Mouse (Mus musculus) urinary bladder, postnatal 10 days (tissue): ENCODE measurements around the gene Mlc1.

ENCODE experiments used
- DNase-seq: peaks from one replicate; pipeline ENCODE4 v3.0.0; 2022; ENCODE audit warnings: low spot score

Gene Mlc1

DNA sequence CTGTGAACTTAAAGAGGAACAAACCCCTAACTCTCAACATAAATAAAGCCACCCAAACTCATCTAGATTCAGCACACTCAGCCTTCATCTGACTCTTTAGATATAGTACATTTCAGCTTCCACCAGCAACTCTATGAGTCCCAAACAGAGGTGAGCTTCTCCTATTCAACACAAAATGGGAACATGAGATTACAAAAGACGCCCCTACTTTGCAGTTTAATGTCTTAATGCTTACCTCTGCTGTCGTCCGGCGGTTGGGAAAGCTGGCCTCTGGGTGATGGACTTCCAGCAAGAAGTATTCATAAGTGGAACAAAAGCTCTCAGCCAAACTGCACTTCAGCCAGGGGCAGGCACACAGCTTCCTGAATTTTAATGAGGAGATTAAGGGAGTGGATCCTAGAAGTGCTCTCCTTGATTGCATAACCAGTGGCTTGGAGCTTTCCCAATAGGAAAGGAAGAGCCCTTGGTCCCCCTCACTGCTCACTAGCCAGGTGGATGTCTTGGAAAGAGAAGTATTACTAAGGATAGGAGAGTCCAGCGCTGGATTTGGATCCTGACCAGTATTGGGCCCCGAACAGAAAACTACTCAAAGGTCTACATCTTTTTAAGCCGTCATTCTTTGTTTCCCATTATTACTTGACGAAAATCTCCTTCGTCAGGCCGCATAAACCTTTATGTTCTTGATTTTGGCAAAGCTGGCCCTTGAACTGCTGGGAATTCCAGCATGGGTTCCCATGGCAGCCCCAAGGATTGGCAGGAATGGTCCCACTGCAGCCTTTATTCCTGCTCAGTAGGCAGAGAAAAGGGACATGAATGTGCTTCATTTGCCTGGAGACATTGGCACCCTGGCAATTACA is at the start of gene Mlc1:
Gene Mlc1, minus strand, starts transcription at position 727 of the 857 bp plus-strand sequence.
- no peak for DNase-seq

DNA sequence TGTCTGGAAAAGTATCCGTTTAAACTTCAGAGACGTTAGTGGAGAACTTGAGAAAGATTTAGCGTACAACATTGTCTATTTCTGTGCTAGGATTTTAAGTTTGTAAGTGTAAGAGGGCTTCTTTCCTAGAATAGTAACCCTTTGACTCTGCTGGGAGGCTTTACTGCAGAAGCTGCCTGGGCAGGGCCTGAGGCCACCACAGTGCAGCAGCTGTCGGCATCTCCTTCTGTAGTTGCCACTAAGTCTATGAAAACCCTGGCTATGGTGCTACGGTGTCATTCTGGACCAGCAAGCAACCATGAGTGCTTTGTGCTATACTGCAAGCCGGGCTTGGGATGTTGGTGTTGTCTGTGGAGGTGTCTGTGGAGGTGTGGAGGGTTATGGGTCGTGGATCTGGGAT is 41.7 kb upstream of the Mlc1 start:
- no peak for DNase-seq

DNA sequence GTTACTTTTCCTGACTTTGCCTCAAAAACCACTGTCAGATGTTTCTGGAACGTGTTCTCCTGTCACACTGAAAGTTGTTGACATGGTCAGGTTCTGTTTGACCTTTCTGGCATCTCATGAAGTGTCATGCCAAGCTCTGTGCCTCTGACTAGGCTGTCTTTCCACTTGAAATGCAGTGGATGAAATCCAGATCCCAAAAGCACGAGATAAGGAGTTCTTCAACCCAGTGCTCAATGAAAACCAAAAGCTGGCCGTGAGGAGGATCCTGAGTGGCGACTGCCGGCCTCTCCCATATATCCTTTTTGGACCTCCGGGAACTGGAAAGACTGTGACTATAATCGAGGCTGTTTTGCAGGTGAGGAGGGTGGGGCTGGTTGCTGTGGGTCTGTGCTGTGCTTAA is 41.3 kb upstream of the Mlc1 start:
- no peak for DNase-seq

DNA sequence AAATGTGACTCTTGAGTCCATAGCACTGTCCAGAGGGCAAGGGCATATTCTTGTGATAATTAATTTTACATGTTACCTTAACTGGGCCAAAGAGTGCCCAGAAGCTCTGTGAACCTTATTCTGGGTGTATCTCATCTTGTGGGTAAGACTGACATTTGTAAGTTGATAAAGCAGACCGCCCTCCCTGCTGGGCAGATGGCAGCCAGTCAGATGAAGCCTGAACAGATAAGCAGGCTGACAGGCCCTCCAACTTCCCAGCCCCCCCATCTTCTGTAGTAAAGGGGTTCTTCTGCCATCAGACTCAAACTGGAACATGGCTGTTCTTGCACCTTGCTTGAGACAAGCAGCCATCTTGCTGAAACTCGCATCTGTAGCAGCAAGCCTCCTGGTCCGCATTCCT is 37.9 kb upstream of the Mlc1 start:
- DNase-seq, result no peak

DNA sequence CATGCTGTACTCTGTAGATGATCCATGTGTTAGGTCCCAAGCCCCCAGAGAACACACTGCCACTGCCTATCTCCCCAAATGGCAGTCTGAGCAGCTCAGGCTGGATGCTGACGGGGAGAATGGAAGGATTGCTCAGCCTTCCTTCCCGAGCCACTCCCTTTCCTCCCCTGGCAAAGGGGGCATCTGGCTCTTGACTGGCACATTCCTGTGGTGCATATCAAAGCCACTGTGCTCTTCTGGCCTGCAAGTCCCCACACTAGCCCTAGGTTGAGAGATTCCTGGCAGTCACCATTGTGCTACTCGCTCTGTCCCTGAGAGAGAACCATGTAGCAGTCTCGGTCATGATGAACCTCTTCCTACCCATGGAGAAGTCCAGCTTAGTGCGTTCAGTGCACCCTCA is 29.0 kb upstream of the Mlc1 start:
- no peak for DNase-seq

DNA sequence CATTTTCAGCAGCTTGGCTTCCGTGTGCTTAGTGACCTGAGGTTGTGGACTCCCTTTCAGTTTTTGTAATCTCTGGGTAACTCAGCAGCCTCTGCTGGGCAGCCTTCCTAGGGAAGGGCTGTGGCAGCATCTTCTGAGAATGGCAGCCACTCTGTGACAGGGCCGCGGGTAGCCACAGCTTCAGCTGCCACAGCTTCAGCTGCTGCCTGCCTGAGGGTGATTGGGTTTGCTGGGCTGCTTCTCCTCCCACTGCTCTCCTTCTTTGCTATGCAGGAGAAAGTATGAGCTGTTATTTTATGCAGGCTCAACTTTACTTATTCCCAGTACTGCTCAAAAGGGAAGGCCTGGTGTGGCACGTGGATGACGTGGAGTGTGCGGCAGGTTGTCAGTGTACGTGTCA is 28.2 kb upstream of the Mlc1 start:
- DNase-seq, result no peak

DNA sequence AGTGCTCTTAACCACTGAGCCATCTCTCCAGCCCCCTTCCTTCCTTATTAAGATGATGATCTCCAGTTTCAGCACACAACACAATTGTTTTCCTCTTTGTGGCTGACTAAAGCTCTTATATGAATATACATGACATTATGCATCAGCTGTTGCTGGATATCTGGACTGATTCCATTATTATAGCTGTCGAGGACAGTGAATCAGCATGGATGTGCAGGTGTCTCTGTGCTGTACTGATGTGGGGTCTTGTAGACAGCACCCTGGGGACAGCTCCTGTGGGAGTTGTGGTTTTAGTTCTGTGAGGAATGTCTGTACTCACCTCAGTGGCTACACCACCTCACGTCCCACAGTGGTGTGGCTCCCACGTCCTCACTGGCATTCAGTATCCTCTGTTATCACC is 22.4 kb upstream of the Mlc1 start:
- DNase-seq, result no peak

DNA sequence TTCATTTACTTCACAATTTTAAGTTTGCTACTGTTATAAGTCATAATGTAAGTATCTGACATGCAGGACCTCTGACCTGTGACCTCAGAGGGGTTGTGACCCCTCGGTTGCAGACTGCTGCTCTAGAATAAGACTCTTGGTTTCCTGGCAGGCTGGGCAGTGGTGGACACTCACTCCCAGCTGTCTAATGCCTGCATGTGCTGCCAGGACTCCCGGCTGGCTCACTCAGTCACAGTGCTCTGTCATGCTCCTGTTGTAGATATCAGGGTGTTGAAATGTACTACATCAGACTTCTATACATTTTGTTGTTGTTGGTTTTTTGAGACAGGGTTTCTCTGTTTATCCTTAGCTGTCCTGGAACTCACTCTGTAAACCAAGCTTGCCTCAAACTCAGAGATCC is 21.6 kb upstream of the Mlc1 start:
- DNase-seq, result no peak

DNA sequence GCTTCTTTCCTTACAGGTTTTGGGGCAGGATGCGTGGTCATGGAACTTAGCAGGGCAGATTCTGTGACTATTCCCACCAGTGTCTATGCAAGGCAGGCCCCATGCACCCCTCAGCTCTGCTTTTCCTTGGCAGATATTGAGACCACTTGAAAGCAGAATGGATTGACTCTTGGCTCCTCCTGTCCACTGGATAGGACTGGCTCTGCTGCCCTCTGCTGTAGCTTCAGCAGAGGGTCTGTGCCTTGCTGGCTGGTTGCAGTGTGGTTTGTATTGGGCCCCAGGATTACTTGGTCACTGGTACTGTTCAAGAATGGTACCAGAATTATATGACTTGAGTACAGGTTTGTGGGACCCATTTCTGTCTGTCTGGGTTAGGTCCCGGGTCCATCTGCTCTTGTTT is 20.3 kb upstream of the Mlc1 start:
- no peak for DNase-seq

DNA sequence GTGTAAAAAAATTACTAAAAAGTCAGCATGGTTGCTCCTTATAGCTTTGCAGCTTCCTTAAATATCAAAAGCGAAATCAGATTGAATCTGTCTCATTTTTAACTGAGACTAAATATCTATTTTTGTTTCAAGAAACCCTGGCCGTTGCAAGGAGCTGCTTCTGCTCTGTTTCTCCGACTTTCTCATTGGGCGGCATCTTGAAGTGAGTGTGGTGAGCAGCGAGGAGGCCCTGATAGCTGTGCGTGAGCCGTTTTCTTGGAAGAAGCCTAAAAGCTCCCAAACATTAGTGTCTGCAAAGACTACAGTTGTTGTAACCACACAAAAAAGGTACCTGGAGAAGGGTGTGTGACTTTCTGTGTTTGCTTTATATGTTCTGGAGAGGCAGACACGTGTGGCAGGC is 19.8 kb upstream of the Mlc1 start:
- DNase-seq, result no peak

DNA sequence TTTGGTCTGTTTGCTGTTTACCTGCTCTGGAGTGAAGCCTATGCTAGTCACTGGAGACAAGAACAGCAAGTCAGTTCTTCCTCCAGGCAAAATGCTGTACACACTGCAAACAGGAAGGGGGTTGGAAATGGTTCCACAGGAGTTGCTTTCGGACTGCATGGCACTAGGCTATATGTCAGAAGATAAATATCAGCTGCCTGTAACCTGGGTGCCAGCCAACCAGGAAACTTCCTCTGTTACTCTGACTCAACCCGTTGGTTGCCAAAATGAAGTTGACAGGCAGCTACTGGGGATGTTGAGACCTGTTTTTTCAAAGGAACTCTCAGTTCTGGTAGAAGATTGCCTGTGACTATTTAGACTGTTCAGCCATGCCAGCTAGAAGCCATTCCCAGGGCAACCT is 10.4 kb upstream of the Mlc1 start:
- DNase-seq, result no peak

DNA sequence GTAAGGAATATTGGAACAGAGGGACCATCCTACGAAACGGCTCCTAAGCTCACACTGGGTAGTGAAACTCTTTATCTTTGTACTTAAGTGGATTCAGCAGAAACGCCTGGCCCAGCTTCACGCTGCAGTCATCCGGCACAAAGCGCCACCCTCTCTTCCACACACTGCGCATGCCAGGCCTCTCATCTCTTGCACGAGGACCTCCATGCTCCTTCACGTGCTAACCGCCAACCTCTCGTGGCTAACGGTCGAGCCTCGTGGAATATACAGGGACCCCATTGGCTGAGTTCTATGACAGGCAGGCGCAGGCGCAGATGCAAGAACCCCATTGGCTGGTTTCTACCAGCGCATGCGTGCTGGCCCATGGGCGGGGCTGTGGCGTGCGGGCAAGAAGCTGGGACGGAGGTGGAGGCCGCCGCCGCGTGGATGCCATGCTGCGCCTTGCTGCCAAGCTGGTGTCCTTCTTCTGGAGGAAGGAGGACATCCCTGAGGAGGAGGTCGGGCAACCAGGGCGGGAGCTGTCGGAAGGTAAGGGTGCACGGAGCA is 3.8 kb upstream of the Mlc1 start, which contains the start of gene Mov10l1:
Gene Mov10l1, plus strand, starts transcription at position 376 of the 546 bp plus-strand sequence.
- no peak for DNase-seq

DNA sequence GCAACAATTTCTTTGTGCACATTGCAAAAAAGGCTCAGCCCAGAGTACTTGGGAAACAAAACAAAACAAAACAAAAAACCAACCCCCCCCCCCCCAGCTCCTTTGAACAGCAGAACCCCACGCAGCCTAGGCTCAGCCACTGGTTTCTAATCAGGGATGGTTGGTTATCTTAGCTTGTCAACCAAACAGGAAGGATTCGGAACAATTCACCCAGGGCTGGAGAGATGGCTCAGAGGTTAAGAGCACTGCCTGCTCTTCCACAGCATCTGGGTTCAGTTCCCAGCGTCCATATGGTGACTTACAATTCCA is 285 bp upstream of the Mlc1 start:
- DNase-seq, result no peak

DNA sequence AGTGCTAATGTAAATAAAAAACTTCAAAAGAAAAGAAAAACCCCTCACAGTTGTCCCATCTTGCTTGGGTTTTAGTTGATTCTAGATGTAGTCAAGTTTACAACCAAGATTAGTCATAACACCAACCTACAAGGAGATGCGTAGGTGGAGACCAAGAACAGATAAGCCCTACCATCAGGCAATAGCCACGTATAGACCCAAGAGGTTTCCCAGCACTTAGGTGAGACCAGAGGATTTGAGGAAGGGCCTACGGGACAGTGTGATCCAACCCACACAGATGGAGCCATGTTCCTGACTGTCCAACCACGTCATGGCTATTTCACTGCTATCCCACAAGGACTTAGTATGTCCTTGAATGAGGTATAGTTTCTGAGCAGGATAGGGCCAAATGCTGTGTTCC is 6.5 kb downstream of the Mlc1 start:
- no peak for DNase-seq

DNA sequence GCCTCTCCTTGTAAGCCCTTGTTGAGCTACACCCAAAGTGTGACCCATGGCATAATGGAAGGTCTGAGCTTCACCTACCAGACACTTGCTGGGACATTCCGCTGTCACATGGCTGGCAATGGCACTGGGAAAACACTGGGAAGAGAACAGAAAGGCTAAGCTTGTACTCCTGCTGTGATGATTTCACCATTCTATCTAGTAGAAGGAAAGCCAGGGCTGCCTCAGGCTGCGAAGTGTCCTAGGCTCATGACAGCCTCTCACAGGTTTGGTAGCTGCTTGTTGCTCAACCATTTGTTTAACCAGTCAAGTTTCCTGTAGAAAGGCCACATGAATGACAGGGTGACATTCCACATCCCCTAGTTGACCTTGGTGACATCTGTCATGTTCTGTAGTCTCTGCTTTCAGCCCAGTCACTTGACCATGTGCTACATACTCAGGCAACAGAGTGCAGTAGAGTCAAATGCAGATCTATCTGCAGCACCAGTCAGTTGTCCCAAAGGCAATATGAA is 14.7 kb downstream of the Mlc1 start:
- DNase-seq, result no peak

DNA sequence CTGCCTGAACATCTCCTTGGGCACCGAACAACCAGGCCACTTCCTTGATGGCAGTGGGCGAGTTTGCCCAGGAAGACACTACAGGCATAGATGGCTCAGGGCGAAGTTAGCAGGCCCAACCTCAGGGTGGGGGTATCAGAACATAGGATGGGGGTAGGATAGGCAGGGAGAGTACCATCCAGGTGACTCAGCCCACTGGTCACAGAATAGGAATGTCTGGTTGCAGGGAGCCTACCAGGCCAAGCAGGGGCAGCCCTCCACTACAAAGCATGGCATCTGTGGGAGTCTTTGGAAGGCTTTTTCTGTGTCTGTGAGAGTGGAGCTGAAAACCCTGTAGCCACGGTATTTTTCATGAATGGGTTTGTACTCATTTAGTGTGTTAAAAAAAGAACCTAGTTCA is 21.3 kb downstream of the Mlc1 start:
- DNase-seq, result no peak

DNA sequence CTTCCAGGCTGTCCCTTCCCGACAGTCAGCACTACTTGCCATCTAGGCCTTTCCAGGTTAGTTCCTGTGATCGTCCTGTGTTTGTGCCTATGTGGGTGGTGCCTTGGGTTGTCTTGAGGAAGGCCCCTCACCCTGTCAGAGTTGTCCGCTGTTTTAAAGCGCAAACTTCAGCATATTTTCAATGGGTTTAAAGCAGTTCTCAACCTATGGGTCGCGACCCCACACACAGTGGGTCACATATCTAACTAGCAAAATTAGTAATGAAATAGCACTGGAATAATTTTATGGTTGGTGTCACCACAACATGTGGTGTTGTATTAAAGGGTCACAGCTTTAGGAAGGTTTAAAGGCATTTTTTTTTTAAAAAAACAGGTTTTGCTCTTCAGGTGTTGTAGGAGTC is 23.5 kb downstream of the Mlc1 start:
- no peak for DNase-seq

DNA sequence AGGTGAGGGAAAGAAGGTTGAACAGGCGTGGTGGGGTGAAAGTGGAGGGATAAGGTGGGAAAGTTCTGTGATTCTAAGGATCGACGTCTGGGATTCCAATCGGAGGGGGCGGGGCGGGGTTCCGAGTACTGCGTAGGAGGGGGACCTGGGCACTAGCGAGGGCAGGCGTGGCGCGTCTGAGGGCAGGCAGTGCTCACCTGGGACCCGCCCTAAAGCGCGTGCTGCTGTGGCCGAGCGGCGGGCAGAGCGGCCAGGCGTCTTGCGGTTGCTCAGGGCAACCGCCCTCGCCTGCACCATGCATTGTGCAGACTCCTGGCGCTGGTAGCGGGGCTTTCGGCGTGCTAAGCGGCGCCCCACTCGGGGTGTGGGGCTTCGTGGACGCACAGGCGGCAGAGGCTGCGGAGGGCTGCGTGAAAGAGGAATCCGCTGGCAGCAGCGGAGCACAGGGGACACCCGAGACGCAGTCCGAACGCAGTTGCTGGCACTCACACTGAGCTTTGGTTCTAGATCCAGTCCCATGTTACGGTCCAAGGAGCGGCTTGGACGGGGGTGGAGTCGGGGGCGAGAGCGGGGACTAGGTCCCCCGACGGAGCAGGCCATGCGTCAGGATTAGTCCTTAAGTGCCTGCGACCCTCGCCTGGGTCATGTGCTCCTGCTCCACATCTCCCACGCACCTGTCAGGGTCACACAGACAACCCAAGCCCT is 24.3 kb downstream of the Mlc1 start, which contains the start of gene Ttll8:
Gene Ttll8, minus strand, starts transcription at position 51 of the 705 bp plus-strand sequence.
- DNase-seq, result no peak

DNA sequence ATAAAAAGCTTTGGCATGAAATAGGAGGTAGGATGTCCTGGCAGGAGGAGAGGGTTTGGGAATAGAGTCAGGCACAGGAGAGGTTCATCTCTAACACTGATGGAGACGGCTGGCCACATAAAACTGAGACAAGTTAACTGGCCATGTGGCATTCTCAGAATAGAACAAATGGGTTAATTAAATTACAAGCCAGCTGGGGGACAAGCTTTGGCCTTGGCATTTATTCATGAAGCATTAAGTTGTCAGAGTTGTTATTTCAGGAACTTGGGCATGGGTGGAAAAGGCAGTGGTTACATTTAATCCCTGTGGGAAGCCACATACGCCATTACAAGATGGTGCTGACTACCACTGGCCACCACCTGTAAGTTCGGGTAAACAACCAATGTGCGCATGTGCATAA is 27.6 kb downstream of the Mlc1 start:
- no peak for DNase-seq

DNA sequence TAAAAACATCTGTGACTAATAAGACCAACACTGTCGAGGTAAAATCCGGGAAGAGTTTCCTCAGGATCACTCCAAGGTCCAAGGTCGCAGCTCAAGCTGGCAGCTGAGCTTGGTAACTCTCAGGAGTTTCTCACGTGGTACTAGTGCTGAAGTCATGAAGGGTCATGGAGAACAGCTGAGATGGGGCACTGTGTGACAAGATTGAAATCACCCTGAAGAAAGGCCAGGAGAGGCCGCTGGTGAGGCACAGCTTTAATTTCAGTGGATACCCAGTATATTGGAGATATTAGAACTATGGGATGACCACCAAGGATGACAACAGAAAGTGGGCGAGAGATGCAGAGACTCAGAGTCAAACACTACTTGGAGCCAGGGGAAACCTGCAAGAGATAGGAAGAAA is 32.0 kb downstream of the Mlc1 start:
- no peak for DNase-seq

DNA sequence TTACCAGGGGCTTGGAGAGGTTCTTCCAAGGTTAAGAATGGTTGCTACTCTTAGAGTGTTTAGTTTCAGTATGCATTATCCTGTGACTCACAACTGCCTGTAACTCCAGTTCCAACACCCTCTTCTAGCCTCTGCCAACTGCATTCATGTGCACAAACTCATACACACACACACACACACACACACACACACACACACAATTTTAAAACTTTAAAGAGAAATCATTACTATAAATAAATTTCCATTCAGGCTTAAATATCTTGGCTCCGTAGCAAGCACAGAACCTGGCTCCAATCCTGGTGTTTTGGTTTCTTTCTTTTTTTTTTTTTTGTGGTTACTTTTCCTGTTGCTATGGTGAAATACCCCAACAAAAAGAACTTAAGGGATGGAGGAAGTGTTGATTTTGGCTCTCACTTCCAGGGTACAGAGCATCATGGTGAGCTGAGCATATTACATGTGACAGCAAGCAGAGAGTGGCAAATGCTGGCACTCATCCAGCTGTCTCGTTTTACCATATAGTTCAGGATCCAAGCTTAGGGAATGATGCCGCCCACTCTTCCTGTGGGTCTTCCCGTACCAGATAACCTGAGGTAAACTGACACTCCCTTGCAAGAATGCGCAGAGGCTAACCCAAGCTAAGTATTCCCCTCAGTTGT is 34.8 kb downstream of the Mlc1 start:
- no peak for DNase-seq

DNA sequence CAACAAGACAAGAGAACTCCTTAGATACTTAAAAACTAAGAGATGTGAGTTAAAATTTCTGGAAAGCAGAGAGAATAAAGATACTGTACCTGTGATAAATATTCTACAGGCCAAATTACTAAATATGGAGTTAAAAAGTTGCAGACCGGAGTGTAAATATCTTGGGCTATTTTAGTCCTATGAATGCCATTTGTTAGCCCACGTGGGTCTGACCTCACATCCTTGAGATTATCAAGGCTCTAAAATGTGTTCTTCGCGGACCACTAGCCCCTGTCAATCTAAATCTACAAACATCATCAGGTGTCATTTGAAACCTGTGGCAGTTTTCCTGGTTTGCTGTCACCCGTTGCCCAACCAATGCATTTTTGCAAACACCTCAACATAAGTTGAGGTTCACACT is 36.0 kb downstream of the Mlc1 start:
- no peak for DNase-seq

DNA sequence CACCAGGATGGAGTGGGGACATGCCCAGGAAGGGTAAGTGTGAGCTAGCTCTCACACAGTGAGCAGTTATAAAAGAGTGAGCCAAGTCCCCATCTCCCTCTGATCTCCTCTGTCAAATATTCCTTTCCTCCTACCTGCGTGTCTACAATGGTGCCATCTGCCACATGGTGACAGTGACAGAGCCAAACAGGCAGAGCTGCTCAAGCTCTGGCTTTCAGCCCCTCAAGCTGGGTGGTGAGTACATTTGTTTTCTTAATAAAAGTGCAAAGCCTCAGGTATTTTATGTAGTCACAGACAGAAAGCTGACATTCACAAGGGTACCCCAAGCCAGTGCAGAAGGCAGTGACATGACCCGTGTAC is 41.5 kb downstream of the Mlc1 start:
- DNase-seq, result no peak
